Mouse (Mus musculus) forebrain, embryonic 11.5 days (tissue): ENCODE data around the gene Opa3. TPM values are rescaled to one million over a fixed set of nuclear protein-coding genes. Genes with fewer than 3 reads are reported as not detected.

ENCODE experiments used
- ATAC-seq: fragments of 200-750 bp; cut with Nextera tagmentation; replicated peaks from 2 replicates; pipeline ENCODE4 v1.8.0; 2017; ENCODE audit warnings: moderate TSS enrichment; ENCODE audit not compliant: low FRiP score
- DNase-seq: peaks from one replicate; pipeline ENCODE4 v3.0.0-alpha.2; 2017; ENCODE audit warnings: low spot score
- H3K27ac ChIP-seq: fragments of 300-500 bp; sonication (generic); 2 replicates; pipeline ENCODE4 v1.5.1; 2014; ENCODE audit warnings: low read depth, low read length
- H3K27me3 ChIP-seq: fragments of 300-500 bp; sonication (generic); 2 replicates; pipeline ENCODE4 v1.6.1; 2014; ENCODE audit warnings: mild to moderate bottlenecking, low read length, mixed read lengths; ENCODE audit not compliant: control insufficient read depth, insufficient read depth
- H3K36me3 ChIP-seq: fragments of 300-500 bp; sonication (generic); 2 replicates; pipeline ENCODE4 v1.6.1; 2014; ENCODE audit warnings: mild to moderate bottlenecking, low read length, moderate library complexity, mixed read lengths; ENCODE audit not compliant: control insufficient read depth, insufficient read depth
- H3K4me1 ChIP-seq: fragments of 300-500 bp; sonication (generic); replicated peaks from 2 replicates; pipeline ENCODE4 v1.6.1; 2014; ENCODE audit warnings: low read length, mixed read lengths; ENCODE audit not compliant: control insufficient read depth, insufficient read depth
- H3K4me2 ChIP-seq: fragments of 300-500 bp; sonication (generic); 2 replicates; pipeline ENCODE4 v1.6.1; 2014; ENCODE audit warnings: low read depth, mild to moderate bottlenecking, low read length, moderate library complexity, mixed read lengths; ENCODE audit not compliant: severe bottlenecking
- H3K4me3 ChIP-seq: fragments of 300-500 bp; sonication (generic); 2 replicates; pipeline ENCODE4 v1.5.1; 2014; ENCODE audit warnings: low read depth, low read length
- H3K9ac ChIP-seq: fragments of 300-500 bp; sonication (generic); 2 replicates; pipeline ENCODE4 v1.6.1; 2014; ENCODE audit warnings: low read length
- H3K9me3 ChIP-seq: fragments of 300-500 bp; sonication (generic); 2 replicates; pipeline ENCODE4 v1.6.1; 2016; ENCODE audit warnings: low read length, mixed read lengths; ENCODE audit not compliant: control insufficient read depth
- WGBS: fragments of 180-500 bp; shearing (Covaris S2); extraction: QIAGEN DNeasy Blood & Tissue Kit; methylation state at CpG from one replicate; pipeline ENCODE4 v1.1.7; 2014; 5-methylcytosine and 5-hydroxymethylcytosine counted together
- polyA plus RNA-seq: library from polyadenylated mRNA; unstranded; fragments of >200 nt; fragmentation: Nextera tagmentation; extraction: Ambion mirVana; gene quantifications from 2 replicates; pipeline ENCODE4 v1.2.1, GENCODE M21; 2014

The Opa3 gene
- 54.1 and 59.8 TPM in 2 replicates for polyA plus RNA-seq

DNA sequence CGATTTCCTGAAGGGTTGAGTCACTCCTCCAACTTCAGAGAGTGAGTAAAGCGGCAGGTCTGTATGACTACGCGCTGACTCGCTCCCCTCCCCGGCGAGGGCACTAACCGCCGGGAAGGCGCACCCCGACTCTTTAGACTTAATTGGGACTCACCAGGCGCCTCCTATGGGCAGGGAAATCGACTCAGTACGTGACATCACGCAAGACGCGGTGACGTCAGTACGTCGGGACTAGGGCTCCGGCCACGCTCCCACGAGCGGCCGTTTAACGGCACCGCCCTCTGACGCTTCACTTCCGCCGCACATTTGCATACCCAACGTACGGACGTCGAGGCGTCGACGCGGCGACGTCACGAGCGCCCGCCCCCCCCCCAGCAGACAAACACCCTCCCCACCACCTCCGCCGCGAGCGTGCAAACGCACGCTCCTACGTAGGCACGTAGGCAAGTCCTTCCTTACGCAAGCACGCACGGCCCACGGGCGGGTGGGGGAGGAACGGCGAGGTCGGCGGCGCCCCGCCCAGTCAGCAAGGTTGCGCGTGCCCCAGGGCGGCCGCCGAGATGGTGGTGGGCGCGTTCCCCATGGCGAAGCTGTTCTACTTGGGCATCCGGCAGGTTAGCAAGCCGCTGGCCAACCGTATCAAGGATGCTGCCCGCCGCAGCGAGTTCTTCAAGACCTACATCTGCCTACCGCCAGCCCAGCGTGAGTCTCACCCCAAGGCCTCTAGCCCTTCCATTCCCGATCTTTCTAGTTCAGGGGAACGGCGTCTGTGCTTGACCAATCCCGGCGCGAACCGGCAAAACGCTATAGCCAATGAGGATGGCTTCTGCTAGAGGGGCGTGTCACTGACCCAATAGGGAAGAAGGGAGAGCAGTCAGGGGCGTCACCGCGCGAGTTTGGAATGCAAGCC, at the start of gene Opa3:
Gene Opa3, plus strand, starts transcription at position 452 of the 910 bp plus-strand sequence.
- peak; percentile 95 for ATAC-seq

DNA sequence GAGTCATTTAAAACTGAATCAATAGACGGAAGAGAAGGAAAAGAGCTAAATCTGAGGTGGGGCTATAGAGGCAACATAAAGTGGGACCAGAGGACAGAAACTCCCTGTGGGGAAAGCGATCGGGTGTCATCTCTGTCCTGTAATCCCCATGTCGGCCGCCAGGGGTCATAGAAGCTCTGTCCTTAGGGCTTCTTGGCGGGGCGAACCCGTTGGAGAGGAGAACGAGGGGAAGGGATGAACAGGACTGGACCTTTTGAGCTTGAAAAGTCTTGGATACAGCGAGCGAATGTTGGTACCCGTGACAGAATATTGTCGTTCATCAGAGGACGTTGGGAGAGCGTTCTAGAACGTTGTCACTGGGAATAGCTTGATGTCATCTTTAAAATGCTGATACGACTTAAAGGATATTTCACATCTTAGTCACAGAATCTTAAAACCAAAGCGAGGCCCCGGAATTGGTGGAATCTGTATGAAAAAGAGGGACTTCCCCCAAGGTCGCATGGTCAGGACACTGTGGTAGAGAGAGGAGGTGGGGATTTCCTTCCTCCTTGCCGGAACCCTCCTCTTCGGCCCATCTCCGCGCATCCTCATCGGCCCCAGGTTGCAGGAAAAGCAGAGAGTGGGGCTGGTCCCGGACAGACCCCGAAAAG, 49.6 kb upstream of the Opa3 start:
- H3K9me3 ChIP-seq, result no peaks in the 10 kb centered on the region
- peak overlapping the region; percentile 50 for H3K4me2 ChIP-seq
- H3K36me3 ChIP-seq, result no peaks in the 10 kb centered on the region
- H3K4me1 ChIP-seq, result peaks cover 8% of the 10 kb centered on the region
- 0 out of 2 replicates have a peak, but pooled peaks have one; percentile 2 for ATAC-seq
- peak; percentile 87 for DNase-seq
- H3K27me3 ChIP-seq, result peaks cover 48% of the 10 kb centered on the region
- H3K27ac ChIP-seq, result no peak overlapping the region
- no peak overlapping the region for H3K9ac ChIP-seq
- 7% methylated on average over 27 of the region's 27 CpGs for WGBS
- H3K4me3 ChIP-seq, result peak overlapping the region; percentile 19

More for the DNA sequence above, at the start of gene Opa3:
- DNase-seq, result peak; percentile 99
- H3K36me3 ChIP-seq, result no peaks in the 10 kb centered on the region
- H3K27ac ChIP-seq, result peak within 1 kb of the TSS; percentile 98
- H3K9ac ChIP-seq, result peak within 1 kb of the TSS; percentile 71
- peaks cover 2% of the 10 kb centered on the region; the same call in 1 of the 2 replicates for H3K4me1 ChIP-seq
- peak within 1 kb of the TSS; percentile 87 for H3K4me2 ChIP-seq
- under 1% methylated on average over 90 of the region's 91 CpGs for WGBS
- no peaks in the 10 kb centered on the region for H3K9me3 ChIP-seq
- peak within 1 kb of the TSS; percentile 60 for H3K4me3 ChIP-seq
- no peaks in the 10 kb centered on the region for H3K27me3 ChIP-seq

DNA sequence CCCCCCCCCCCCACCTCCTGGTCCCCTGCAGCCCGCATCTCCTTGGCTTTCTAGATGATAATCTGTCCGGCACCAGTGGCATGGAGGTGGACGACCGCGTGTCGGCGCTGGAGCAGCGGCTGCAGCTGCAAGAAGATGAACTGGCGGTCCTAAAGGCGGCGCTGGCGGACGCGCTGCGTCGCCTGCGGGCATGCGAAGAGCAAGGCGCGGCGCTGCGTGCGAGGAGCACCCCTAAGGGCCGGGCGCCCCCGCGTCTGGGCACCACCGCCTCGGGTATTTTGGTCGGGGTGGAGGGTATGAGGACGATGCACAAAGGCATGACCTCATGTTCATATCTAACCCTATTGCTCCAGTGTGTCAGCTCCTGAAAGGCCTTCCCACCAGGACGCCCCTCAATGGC, 49.0 kb upstream of the Opa3 start:
- Histone ChIP-seq H3K4me1 (peaks cover 8% of the 10 kb centered on the region), H3K9ac (peak overlapping the region; percentile 9; the same call in 1 of the 2 replicates), H3K27ac (no peak overlapping the region)

GRCm38 (mm10) chr7:19179936-19180335, 48.2 kb upstream of the Opa3 start:
- no peak overlapping the region; the same call in 1 of the 2 replicates for H3K4me2 ChIP-seq
- no peak overlapping the region for H3K9ac ChIP-seq
- peaks cover 48% of the 10 kb centered on the region for H3K27me3 ChIP-seq
- 35% methylated on average over 6 of the region's 6 CpGs for WGBS
- ATAC-seq (no peak), DNase-seq (no peak)
- H3K4me1 ChIP-seq, result peaks cover 8% of the 10 kb centered on the region
- H3K27ac ChIP-seq, result no peak overlapping the region
- no peak overlapping the region for H3K4me3 ChIP-seq
- H3K9me3 ChIP-seq, result no peaks in the 10 kb centered on the region
- no peaks in the 10 kb centered on the region for H3K36me3 ChIP-seq

More for the DNA sequence above, 49.0 kb upstream of the Opa3 start:
- peak overlapping the region; percentile 19 for H3K4me3 ChIP-seq
- DNase-seq (peak; percentile 88), ATAC-seq (0 out of 2 replicates have a peak, but pooled peaks have one; percentile 8)
- WGBS, result under 1% methylated on average over 31 of the region's 32 CpGs
- H3K4me2 ChIP-seq, result peak overlapping the region; percentile 50
- no peaks in the 10 kb centered on the region for H3K9me3 ChIP-seq
- H3K27me3 ChIP-seq, result peaks cover 48% of the 10 kb centered on the region
- no peaks in the 10 kb centered on the region for H3K36me3 ChIP-seq

- Histone ChIP-seq H3K9ac (peak overlapping the region; percentile 59), H3K9me3 (no peaks in the 10 kb centered on the region), H3K4me3 (peak overlapping the region; percentile 48), H3K4me2 (peak overlapping the region; percentile 74), H3K36me3 (no peaks in the 10 kb centered on the region), H3K27ac (no peak overlapping the region), H3K27me3 (peaks cover 41% of the 10 kb centered on the region), H3K4me1 (peaks cover 10% of the 10 kb centered on the region)
- no peak for ATAC-seq
- peak; percentile 82 for DNase-seq
- 2% methylated on average over 25 of the region's 27 CpGs for WGBS
Measured at GRCm38 (mm10) chr7:19180862-19181429, 47.2 kb upstream of the Opa3 start.

GRCm38 (mm10) chr7:19184250-19184649, 43.9 kb upstream of the Opa3 start:
- H3K27me3 ChIP-seq, result peaks cover 13% of the 10 kb centered on the region
- peak overlapping the region; percentile 55 for H3K27ac ChIP-seq
- peaks cover 9% of the 10 kb centered on the region for H3K4me1 ChIP-seq
- 69% methylated on average over 2 of the region's 2 CpGs for WGBS
- DNase-seq (no peak), ATAC-seq (no peak)
- H3K9ac ChIP-seq, result no peak overlapping the region
- H3K4me2 ChIP-seq, result no peak overlapping the region
- no peak overlapping the region for H3K4me3 ChIP-seq
- H3K36me3 ChIP-seq, result no peaks in the 10 kb centered on the region
- no peaks in the 10 kb centered on the region for H3K9me3 ChIP-seq

DNA sequence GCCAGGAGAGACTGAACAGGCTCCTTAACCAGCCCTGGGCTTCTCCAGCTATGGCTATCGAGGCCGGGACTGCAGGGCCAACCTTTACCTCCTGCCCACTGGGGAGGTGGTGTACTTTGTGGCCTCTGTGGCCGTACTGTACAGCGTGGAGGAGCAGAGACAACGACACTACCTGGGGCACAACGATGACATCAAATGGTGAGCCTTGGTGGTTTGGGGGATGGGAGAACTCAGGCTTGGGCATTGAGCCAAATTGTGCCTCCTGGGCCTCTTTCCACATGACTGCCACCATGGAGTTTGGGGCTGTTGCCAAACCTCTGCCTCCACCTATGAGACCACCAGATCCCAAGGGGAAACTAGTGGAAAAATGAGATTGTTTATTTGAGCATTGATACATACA, 43.4 kb upstream of the Opa3 start:
- DNase-seq, result peak; percentile 73

GRCm38 (mm10) chr7:19194676-19195075, 33.5 kb upstream of the Opa3 start:
- Histone ChIP-seq H3K4me2 (no peak overlapping the region), H3K9ac (no peak overlapping the region), H3K27me3 (no peaks in the 10 kb centered on the region), H3K4me1 (no peaks in the 10 kb centered on the region), H3K4me3 (no peak overlapping the region), H3K36me3 (peaks cover 9% of the 10 kb centered on the region; the same call in 1 of the 2 replicates), H3K27ac (no peak overlapping the region), H3K9me3 (peaks cover 3% of the 10 kb centered on the region; the same call in 1 of the 2 replicates)
- ATAC-seq, result no peak
- DNase-seq, result no peak
- 100% methylated on average over 4 of the region's 4 CpGs for WGBS

More for the DNA sequence above, 43.4 kb upstream of the Opa3 start:
- Histone ChIP-seq H3K4me3 (no peak overlapping the region), H3K4me1 (peaks cover 5% of the 10 kb centered on the region), H3K27me3 (peaks cover 8% of the 10 kb centered on the region), H3K4me2 (no peak overlapping the region), H3K9ac (no peak overlapping the region), H3K36me3 (no peaks in the 10 kb centered on the region), H3K27ac (peak overlapping the region; percentile 55), H3K9me3 (no peaks in the 10 kb centered on the region)
- peak; percentile 23; the same call in 1 of the 2 replicates for ATAC-seq
- 85% methylated on average over 6 of the region's 6 CpGs for whole genome bisulfite sequencing
